Mouse (Mus musculus) cerebellum, adult 11-12 months (tissue): ENCODE measurements around the gene 2310022A10Rik.
A peak's percentile ranks its signal among the peaks of the same experiment; 100 is the strongest.
"Not testable (repeated sequence)": the region's sequence is repeated elsewhere in the genome, so short reads cannot be mapped to it uniquely, and the experiment has no call there.

Experiments used
- DNase-seq: peaks from one replicate; pipeline ENCODE4 v3.0.0; 2022

The 2310022A10Rik gene

GRCm38 (mm10) chr7:27621028-27621427 lies 68.0 kb downstream of the 2310022A10Rik start:
- DNase-seq: peak; percentile 68

DNA sequence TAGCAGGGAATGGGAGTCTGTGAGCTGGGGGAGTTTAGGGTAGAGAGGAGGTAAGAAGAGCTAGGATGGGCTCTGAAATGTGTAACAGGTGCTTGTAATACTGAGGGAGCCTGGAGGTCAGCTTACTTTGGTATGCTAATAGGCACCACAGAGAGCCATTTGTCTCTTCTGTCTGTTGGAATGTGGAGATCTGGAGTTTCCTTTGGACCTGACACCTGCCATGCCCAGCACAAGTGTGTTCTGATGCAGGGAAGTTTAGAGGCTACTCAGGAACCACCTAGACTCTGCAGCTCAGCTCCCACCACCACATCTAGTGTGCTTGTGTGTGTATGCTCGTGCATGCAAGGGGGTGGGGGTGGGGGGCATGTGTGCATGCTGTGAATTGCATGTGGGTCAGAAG lies 69.2 kb downstream of the 2310022A10Rik start:
- DNase-seq: no peak

DNA sequence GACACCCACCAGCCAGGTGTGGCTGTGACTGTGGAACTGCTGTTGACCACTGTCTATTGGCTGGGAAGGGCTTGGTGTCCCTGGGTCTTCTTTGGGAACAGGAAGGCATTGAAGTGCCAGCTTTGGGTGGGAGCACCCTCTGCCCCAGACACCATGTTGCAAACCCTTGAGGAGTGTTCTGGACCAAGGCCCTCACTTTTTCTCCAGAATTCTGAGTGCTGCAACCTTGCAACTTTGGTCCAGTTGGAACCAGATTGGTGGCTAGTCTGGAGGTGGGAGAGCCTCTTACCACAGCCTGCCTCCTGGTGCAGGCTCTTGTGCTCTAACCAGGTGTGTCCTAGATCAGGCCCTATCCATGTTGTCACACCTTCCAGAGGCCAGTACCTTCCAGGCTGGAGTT lies 71.9 kb downstream of the 2310022A10Rik start:
- DNase-seq: no peak

- no peak for DNase-seq
These were observed 74.7 kb downstream of the 2310022A10Rik start for GRCm38 (mm10) chr7:27627707-27628106.

- no peak for DNase-seq
These were observed 75.2 kb downstream of the 2310022A10Rik start for GRCm38 (mm10) chr7:27628190-27628589.

- not testable (repeated sequence) for DNase-seq
These were observed 75.8 kb downstream of the 2310022A10Rik start for GRCm38 (mm10) chr7:27628816-27629215.

GRCm38 (mm10) chr7:27631439-27631838 lies 78.4 kb downstream of the 2310022A10Rik start:
- DNase-seq: peak; percentile 67
